Mouse (Mus musculus): ENCODE data around the gene Cd164. TPM values are rescaled to one million over a fixed set of nuclear protein-coding genes. Genes with fewer than 3 reads are reported as not detected.

Cd164 gene
- 217 and 224 TPM in 2 replicates for polyA plus RNA-seq (2016; fragmentation: Nextera tagmentation; extraction: Ambion mirVana)

- Histone ChIP-seq H3K27me3 (replicated peaks) (no peaks in the 10 kb centered on the region), H3K27ac (ENCODE audit: poor library complexity, severe bottlenecking) (peak within 1 kb of the TSS; percentile 97), H3K9ac (peak within 1 kb of the TSS; percentile 97), H3K36me3 (peaks cover 9% of the 10 kb centered on the region; the same call in 1 of the 2 replicates), H3K4me2 (peak within 1 kb of the TSS; percentile 73), H3K9me3 (replicated peaks) (no peaks in the 10 kb centered on the region), H3K4me3 (peak within 1 kb of the TSS; percentile 89), H3K4me1 (replicated peaks) (peaks cover 11% of the 10 kb centered on the region)
- ATAC-seq (ENCODE audit: insufficient number of reproducible peaks, low FRiP score): peak; percentile 95
- 0% methylated on average over 69 of the region's 69 CpGs for WGBS
Measured at GRCm38 (mm10) chr10:41518981-41519618, at the start of gene Cd164. Gene Cd164 (plus strand): TSS chr10:41519414.

GRCm38 (mm10) chr10:41470693-41471092 is 48.5 kb upstream of the Cd164 start:
- Histone ChIP-seq H3K36me3 (0 out of 2 replicates have a peak, but pooled peaks cover 12% of the 10 kb centered on the region), H3K4me2 (no peak overlapping the region), H3K4me1 (replicated peaks) (peaks cover 34% of the 10 kb centered on the region), H3K9me3 (replicated peaks) (no peaks in the 10 kb centered on the region), H3K4me3 (no peak overlapping the region), H3K27me3 (replicated peaks) (no peaks in the 10 kb centered on the region), H3K9ac (no peak overlapping the region), H3K27ac (ENCODE audit: poor library complexity, severe bottlenecking) (no peak overlapping the region)
- WGBS: 76% methylated on average over 3 of the region's 3 CpGs
- ATAC-seq (ENCODE audit: insufficient number of reproducible peaks, low FRiP score): no peak

GRCm38 (mm10) chr10:41472534-41472933 is 46.7 kb upstream of the Cd164 start:
- 0 out of 2 replicates have a peak, but pooled peaks cover under 1% of the 10 kb centered on the region for H3K36me3 ChIP-seq
- H3K27ac ChIP-seq (ENCODE audit: poor library complexity, severe bottlenecking): no peak overlapping the region
- ATAC-seq (ENCODE audit: insufficient number of reproducible peaks, low FRiP score): no peak
- H3K4me1 ChIP-seq (replicated peaks): peaks cover 47% of the 10 kb centered on the region
- H3K9ac ChIP-seq: no peak overlapping the region
- H3K4me2 ChIP-seq: no peak overlapping the region
- H3K4me3 ChIP-seq: no peak overlapping the region
- H3K9me3 ChIP-seq (replicated peaks): no peaks in the 10 kb centered on the region
- no peaks in the 10 kb centered on the region for H3K27me3 ChIP-seq (replicated peaks)

DNA sequence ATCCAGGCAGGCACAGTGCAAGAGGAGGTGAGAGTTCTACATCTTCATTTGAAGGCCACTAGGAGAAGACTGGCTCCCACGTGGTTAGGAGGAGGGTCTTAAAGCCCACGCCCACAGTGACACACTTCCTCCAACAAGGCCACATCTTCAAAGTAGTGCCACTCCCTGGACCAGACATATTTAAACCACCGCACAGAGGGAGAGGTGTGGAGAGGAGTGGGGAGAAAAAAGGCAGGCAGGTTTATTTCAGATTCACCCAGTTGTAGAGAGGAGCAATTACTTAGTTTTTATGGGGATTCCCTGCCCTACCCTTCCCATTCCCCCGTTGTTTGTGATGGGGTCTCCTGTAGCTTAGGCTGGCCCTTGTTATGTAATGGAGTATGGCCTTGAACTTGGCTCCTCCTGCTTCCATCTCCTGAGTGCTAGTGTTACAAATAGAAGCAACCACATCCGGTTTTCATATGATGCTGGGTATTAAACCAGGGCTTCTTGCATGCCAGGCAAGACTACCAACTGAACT is 46.2 kb upstream of the Cd164 start:
- no peak overlapping the region for H3K4me3 ChIP-seq
- H3K27ac ChIP-seq (ENCODE audit: poor library complexity, severe bottlenecking): peak overlapping the region; percentile 82; the same call in 1 of the 2 replicates
- 77% methylated on average over 5 of the region's 5 CpGs for WGBS
- peaks cover 1% of the 10 kb centered on the region; the same call in 1 of the 2 replicates for H3K36me3 ChIP-seq
- no peak overlapping the region for H3K4me2 ChIP-seq
- H3K4me1 ChIP-seq (replicated peaks): peaks cover 52% of the 10 kb centered on the region
- H3K9me3 ChIP-seq (replicated peaks): no peaks in the 10 kb centered on the region
- no peak overlapping the region for H3K9ac ChIP-seq
- ATAC-seq (ENCODE audit: insufficient number of reproducible peaks, low FRiP score): no peak
- H3K27me3 ChIP-seq (replicated peaks): no peaks in the 10 kb centered on the region

DNA sequence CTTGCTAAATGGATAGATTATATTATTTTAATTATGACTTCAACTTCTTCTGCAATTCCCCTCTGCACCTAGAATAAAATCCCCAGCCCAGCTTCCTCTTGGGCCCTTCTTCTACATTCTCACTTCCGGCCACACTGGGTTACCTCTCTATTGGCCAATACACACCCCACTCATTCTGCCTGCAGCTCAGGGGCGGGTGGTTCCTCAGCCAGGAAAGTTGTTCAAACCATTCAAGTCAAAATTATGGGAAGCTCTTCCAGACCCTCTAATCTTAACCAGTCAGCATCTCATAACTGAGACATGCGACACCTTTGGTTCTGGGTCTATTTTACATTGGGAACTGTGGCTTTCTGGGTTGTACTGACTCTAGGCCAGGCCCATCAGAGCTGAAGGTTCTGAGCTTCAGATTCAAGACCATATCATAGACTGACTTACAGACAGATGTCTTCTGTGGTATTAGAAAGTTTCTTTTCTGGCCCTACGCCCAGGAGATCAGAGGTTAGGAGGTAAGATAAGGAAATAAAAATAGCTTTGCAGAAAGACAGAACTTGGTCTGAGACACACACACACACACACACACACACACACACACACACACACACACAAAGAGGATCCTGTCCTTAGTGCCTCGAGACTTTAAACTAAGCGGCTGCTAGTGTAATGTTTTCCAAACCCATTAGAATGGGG is 45.3 kb upstream of the Cd164 start:
- WGBS: 28% methylated on average over 6 of the region's 6 CpGs
- Histone ChIP-seq H3K9me3 (replicated peaks) (no peaks in the 10 kb centered on the region), H3K4me3 (no peak overlapping the region), H3K4me2 (no peak overlapping the region; the same call in 1 of the 2 replicates), H3K4me1 (replicated peaks) (peaks cover 58% of the 10 kb centered on the region), H3K36me3 (peaks cover 10% of the 10 kb centered on the region), H3K27ac (ENCODE audit: poor library complexity, severe bottlenecking) (peak overlapping the region; percentile 82), H3K27me3 (replicated peaks) (no peaks in the 10 kb centered on the region), H3K9ac (no peak overlapping the region)
- no peak for ATAC-seq (ENCODE audit: insufficient number of reproducible peaks, low FRiP score)

GRCm38 (mm10) chr10:41474981-41475391 is 44.2 kb upstream of the Cd164 start:
- Histone ChIP-seq H3K4me1 (replicated peaks) (peaks cover 61% of the 10 kb centered on the region), H3K9ac (peak overlapping the region; percentile 37; the same call in 1 of the 2 replicates), H3K9me3 (replicated peaks) (no peaks in the 10 kb centered on the region), H3K27me3 (replicated peaks) (no peaks in the 10 kb centered on the region), H3K36me3 (peaks cover 21% of the 10 kb centered on the region), H3K4me2 (0 out of 2 replicates have a peak overlapping the region, but pooled peaks have one; percentile 5), H3K4me3 (no peak overlapping the region), H3K27ac (ENCODE audit: poor library complexity, severe bottlenecking) (peak overlapping the region; percentile 91)
- no peak for ATAC-seq (ENCODE audit: insufficient number of reproducible peaks, low FRiP score)
- WGBS: 38% methylated on average over 1 of the region's 1 CpGs

DNA sequence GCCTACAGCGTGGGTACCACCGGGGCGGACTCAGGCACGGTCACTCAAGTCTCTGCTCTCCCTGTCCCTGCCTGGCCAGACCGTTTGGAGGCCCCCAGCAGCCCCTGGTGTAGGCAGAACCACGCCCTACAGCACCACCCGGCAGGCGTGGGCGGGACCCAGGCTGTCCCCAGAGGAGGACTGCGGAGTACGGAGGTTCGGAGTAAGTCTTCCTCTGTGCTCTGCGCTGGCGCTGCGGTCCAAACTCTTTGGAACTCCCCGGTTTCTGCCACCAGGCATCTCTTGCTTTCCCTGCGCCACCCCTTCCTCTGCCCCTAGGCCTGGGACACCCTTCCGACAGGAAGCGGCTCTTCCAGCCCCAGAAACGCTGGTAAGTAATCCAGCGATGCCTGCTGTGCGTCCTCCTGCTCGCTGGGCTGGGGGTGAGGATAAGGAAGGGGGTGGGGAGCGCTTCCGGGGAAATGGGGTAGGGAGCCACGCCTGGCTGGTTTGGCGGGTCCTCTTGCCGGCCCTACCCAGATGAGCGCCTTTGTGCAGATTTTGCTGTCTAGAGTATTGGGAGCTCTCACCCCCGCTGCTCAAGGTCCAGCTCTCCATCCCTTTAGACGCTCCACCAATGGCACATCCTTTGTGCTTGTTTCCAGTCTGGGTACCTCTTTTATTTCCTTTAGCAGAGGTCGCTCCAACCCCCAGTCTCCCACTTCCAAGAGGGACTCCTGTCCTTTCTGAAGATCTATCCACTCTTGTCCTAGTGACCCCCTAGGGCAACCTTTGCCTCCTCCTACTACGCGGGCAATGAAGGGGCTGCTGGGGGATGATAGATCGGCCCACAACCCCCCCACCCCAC is 42.8 kb upstream of the Cd164 start, which contains the start of gene Mical1:
TSS of gene Mical1 (plus strand) at position 144 of the 847 bp plus-strand sequence.
- Histone ChIP-seq H3K27me3 (replicated peaks) (no peaks in the 10 kb centered on the region), H3K27ac (ENCODE audit: poor library complexity, severe bottlenecking) (peak within 1 kb of the TSS; percentile 91), H3K9ac (peak within 1 kb of the TSS; percentile 79), H3K36me3 (peaks cover 31% of the 10 kb centered on the region), H3K4me1 (replicated peaks) (peaks cover 75% of the 10 kb centered on the region), H3K9me3 (replicated peaks) (no peaks in the 10 kb centered on the region), H3K4me3 (peak within 1 kb of the TSS; percentile 73), H3K4me2 (peak within 1 kb of the TSS; percentile 95)
- WGBS: under 1% methylated on average over 35 of the region's 35 CpGs
- ATAC-seq (ENCODE audit: insufficient number of reproducible peaks, low FRiP score): peak; percentile 82

- Histone ChIP-seq H3K4me3 (peak overlapping the region; percentile 73), H3K4me2 (peak overlapping the region; percentile 95), H3K27ac (ENCODE audit: poor library complexity, severe bottlenecking) (peak overlapping the region; percentile 90), H3K9ac (peak overlapping the region; percentile 79), H3K4me1 (replicated peaks) (peaks cover 80% of the 10 kb centered on the region), H3K36me3 (peaks cover 36% of the 10 kb centered on the region), H3K9me3 (replicated peaks) (no peaks in the 10 kb centered on the region), H3K27me3 (replicated peaks) (no peaks in the 10 kb centered on the region)
- ATAC-seq (ENCODE audit: insufficient number of reproducible peaks, low FRiP score): no peak
- 0% methylated on average over 9 of the region's 9 CpGs for WGBS
Measured at GRCm38 (mm10) chr10:41477018-41477277, 42.3 kb upstream of the Cd164 start.

DNA sequence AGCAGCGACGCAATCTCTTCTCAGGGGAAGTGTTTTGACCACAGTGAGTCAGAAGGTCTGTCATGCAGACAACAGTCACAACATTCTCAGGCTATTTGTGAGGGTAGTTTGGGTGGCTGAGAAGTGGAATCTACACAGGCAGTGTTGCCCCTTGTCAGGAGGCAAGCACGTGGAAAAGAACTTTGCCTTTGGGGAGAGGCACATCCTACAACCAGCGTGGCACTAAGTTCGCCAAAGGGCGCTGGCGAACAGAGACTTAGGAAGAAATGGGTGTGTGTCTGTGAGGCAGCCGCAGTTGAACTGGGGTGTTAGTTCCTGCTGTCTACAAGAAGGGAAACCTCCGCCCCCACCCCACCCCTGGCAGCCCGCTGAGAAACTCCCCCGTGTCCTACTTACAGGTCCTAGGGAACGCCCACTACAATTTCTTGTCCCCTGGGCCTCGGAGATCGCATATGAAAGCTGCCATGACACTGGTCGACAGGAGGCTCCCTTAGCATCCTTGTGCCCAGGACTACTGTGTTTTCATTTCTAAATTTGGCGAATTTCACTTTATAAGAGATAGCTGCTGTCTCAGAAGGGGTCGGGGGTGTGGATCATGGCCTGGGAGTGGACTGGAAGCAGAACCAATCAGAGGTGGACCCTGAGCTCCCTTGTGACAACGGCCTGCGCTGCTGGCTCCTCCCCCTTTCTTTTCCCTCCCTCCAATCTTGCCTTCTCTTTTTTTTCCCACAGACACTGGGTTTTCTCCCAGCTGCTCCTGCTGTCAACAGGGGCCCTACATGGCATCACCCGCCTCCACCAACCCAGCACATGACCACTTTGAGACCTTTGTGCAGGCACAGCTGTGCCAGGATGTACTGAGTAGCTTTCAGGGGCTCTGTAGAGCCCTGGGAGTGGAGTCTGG is 41.7 kb upstream of the Cd164 start:
- no peaks in the 10 kb centered on the region for H3K27me3 ChIP-seq (replicated peaks)
- peak overlapping the region; percentile 79 for H3K9ac ChIP-seq
- H3K4me1 ChIP-seq (replicated peaks): peaks cover 76% of the 10 kb centered on the region
- peak overlapping the region; percentile 90 for H3K27ac ChIP-seq (ENCODE audit: poor library complexity, severe bottlenecking)
- no peaks in the 10 kb centered on the region for H3K9me3 ChIP-seq (replicated peaks)
- peaks cover 42% of the 10 kb centered on the region for H3K36me3 ChIP-seq
- peak; percentile 66 for ATAC-seq (ENCODE audit: insufficient number of reproducible peaks, low FRiP score)
- peak overlapping the region; percentile 73 for H3K4me3 ChIP-seq
- H3K4me2 ChIP-seq: peak overlapping the region; percentile 95
- WGBS: 3% methylated on average over 20 of the region's 20 CpGs

DNA sequence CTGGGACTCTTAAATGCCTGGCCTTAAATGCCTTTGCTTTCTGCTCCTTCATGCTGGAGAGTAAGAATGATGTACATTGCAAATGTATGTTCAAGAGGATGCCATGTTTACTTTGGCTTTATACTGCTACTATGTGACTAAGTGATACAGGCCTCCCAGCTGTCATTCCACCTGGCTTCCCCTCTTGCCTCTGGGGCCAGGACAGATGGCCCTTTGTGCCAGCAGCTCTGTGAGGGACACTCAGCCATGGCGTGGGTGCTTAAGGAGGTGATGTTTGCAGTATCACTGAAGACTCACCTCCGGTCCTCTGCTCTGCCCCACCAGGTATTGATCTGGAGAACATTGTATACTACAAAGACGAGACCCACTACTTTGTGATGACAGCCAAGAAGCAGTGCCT is 39.3 kb upstream of the Cd164 start:
- Histone ChIP-seq H3K4me2 (no peak overlapping the region), H3K9ac (no peak overlapping the region), H3K36me3 (peaks cover 66% of the 10 kb centered on the region), H3K4me1 (replicated peaks) (peaks cover 52% of the 10 kb centered on the region), H3K27ac (ENCODE audit: poor library complexity, severe bottlenecking) (no peak overlapping the region), H3K27me3 (replicated peaks) (no peaks in the 10 kb centered on the region), H3K4me3 (no peak overlapping the region), H3K9me3 (replicated peaks) (no peaks in the 10 kb centered on the region)
- WGBS: 75% methylated on average over 3 of the region's 3 CpGs
- ATAC-seq (ENCODE audit: insufficient number of reproducible peaks, low FRiP score): no peak

All from heart, embryonic 12.5 days (tissue).